In genomic region chr5:130314926-130315325, GRCm38 (mm10) we compare ENCODE assay signal across 18 mouse cellular contexts. TPM values are rescaled to one million over a fixed set of nuclear protein-coding genes. Genes with fewer than 3 reads are reported as not detected.
DNase-seq lines count a peak whose midpoint lies in the region; ATAC-seq and TF ChIP-seq lines count a peak whose summit lies in the region.
"Had no signal": no experiment of that assay in that cellular context is flagged by ENCODE, and none has a peak within 500 bp of the region (broad histone marks: within the 10 kb centered on the region; RNA-seq: fewer than 3 reads in every experiment).

No protein-coding gene starts in this region.

- POLR2A ChIA-PET in Patski (lab: Charles Lee), result no interaction called here

- no peak overlapping the region for H3K9ac ChIP-seq in liver, postnatal 0 days (replicated peaks)
- H3K9ac ChIP-seq in liver, embryonic 12.5 days, result no peak overlapping the region
- H3K9ac ChIP-seq in stomach, postnatal 0 days (ENCODE audit: low read length), result no peak overlapping the region
- H3K9ac ChIP-seq in heart, embryonic 12.5 days, result no peak overlapping the region
- H3K9ac ChIP-seq: limb, embryonic 15.5 days had no signal

- H3K4me1 ChIP-seq in cerebellum, adult 2 months (ENCODE audit: control insufficient read depth, insufficient read depth, low read length), result no peaks in the 10 kb centered on the region
- H3K4me1 ChIP-seq in liver, postnatal 0 days (ENCODE audit: insufficient read depth), result no peaks in the 10 kb centered on the region
- H3K4me1 ChIP-seq in liver, embryonic 12.5 days, result no peaks in the 10 kb centered on the region
- H3K4me1 ChIP-seq in stomach, postnatal 0 days (replicated peaks; ENCODE audit: control insufficient read depth, insufficient read depth), result no peaks in the 10 kb centered on the region
- H3K4me1 ChIP-seq in heart, embryonic 12.5 days (replicated peaks), result no peaks in the 10 kb centered on the region
- H3K4me1 ChIP-seq: hindbrain, embryonic 10.5 days; limb, embryonic 15.5 days had no signal

- no peak for TF ChIP-seq POLR2A in cerebellum, adult 2 months (IDR thresholded peaks at IDR 0.05; ENCODE audit: borderline replicate concordance, insufficient read depth, low read length)

- no peak for ATAC-seq in liver, postnatal 0 days
- ATAC-seq in liver, embryonic 12.5 days, result no peak
- no peak for ATAC-seq in Patski
- ATAC-seq in stomach, postnatal 0 days (ENCODE audit: low FRiP score, low TSS enrichment), result no peak
- ATAC-seq in heart, embryonic 12.5 days (ENCODE audit: insufficient number of reproducible peaks, low FRiP score), result no peak
- ATAC-seq: activated CD4-positive, CD25-positive, alpha-beta regulatory T cell, adult 4 months; forebrain, embryonic 14.5 days had no signal

- TF ChIP-seq EP300 in liver, postnatal 0 days (IDR thresholded peaks at IDR 0.05; ENCODE audit: low read depth), result no peak
- TF ChIP-seq EP300 in stomach, postnatal 0 days (optimal IDR thresholded peaks at IDR 0.05), result no peak

- DNase-seq in cerebellum, adult 2 months, result no peak
- no peak for DNase-seq in cerebellum, adult 9-10 months
- no peak for DNase-seq in liver, postnatal 0 days
- no peak for DNase-seq in Patski (ENCODE audit: low read depth, low spot score)
- no peak for DNase-seq in stomach, postnatal 0 days (ENCODE audit: low spot score)
- no peak for DNase-seq in yolk sac, embryonic 10.5 days (ENCODE audit: low spot score)
- DNase-seq: cerebellum, adult 11 months; kidney, adult 18-20 months; kidney, postnatal 4 days had no signal

- no peaks in the 10 kb centered on the region for H3K27me3 ChIP-seq in cerebellum, adult 2 months (ENCODE audit: control insufficient read depth, insufficient read depth, low read length)
- no peaks in the 10 kb centered on the region for H3K27me3 ChIP-seq in liver, postnatal 0 days (ENCODE audit: insufficient read depth, low read length)
- H3K27me3 ChIP-seq in liver, embryonic 12.5 days (replicated peaks), result no peaks in the 10 kb centered on the region
- H3K27me3 ChIP-seq in Patski, result no peaks in the 10 kb centered on the region
- H3K27me3 ChIP-seq in stomach, postnatal 0 days (ENCODE audit: control insufficient read depth, insufficient read depth, low read length), result no peaks in the 10 kb centered on the region
- no peaks in the 10 kb centered on the region for H3K27me3 ChIP-seq in heart, embryonic 12.5 days (replicated peaks)
- H3K27me3 ChIP-seq: limb, embryonic 15.5 days had no signal

- no peak overlapping the region for H3K4me3 ChIP-seq in cerebellum, adult 2 months (replicated peaks; ENCODE audit: insufficient read depth, low read depth, low read length)
- H3K4me3 ChIP-seq in liver, postnatal 0 days (ENCODE audit: low read depth, low read length), result no peak overlapping the region
- no peak overlapping the region for H3K4me3 ChIP-seq in liver, embryonic 12.5 days
- H3K4me3 ChIP-seq in stomach, postnatal 0 days (ENCODE audit: low read depth, low read length), result no peak overlapping the region
- no peak overlapping the region for H3K4me3 ChIP-seq in heart, embryonic 12.5 days
- H3K4me3 ChIP-seq: hindbrain, embryonic 10.5 days; limb, embryonic 15.5 days had no signal

- TF ChIP-seq CTCF in cerebellum, adult 2 months (IDR thresholded peaks at IDR 0.05; ENCODE audit: borderline replicate concordance, insufficient read depth, low read depth, low read length), result peak; percentile 26; the same call in 1 of the 2 replicates
- TF ChIP-seq CTCF in liver, postnatal 0 days (IDR thresholded peaks at IDR 0.05; ENCODE audit: low read depth), result peak; percentile 27; the same call in 1 of the 2 replicates
- peak; percentile 66 for TF ChIP-seq CTCF in Patski (IDR thresholded peaks at IDR 0.05)
- TF ChIP-seq CTCF in stomach, postnatal 0 days (IDR thresholded peaks at IDR 0.05; ENCODE audit: low read depth), result peak; percentile 27; the same call in 1 of the 2 replicates

- 0 out of 2 replicates have a peak, but pooled peaks cover 3% of the 10 kb centered on the region for H3K36me3 ChIP-seq in liver, postnatal 0 days (replicated peaks; ENCODE audit: insufficient read depth, low read length)
- peaks cover 62% of the 10 kb centered on the region for H3K36me3 ChIP-seq in liver, embryonic 12.5 days
- H3K36me3 ChIP-seq in stomach, postnatal 0 days (ENCODE audit: control insufficient read depth, insufficient read depth, low read length), result 0 out of 2 replicates have a peak, but pooled peaks cover 4% of the 10 kb centered on the region
- H3K36me3 ChIP-seq in heart, embryonic 12.5 days, result peaks cover 31% of the 10 kb centered on the region

- WGBS in cerebellum, adult 2 months, result 99% methylated on average over 3 of the region's 3 CpGs
- 81% methylated on average over 3 of the region's 3 CpGs for WGBS in liver, postnatal 0 days (ENCODE audit: insufficient replicate concordance)
- WGBS in liver, embryonic 12.5 days (ENCODE audit: insufficient replicate concordance), result 82% methylated on average over 3 of the region's 3 CpGs
- 93% methylated on average over 3 of the region's 3 CpGs for WGBS in stomach, postnatal 0 days
- 94% methylated on average over 3 of the region's 3 CpGs for WGBS in heart, embryonic 12.5 days

- no peak overlapping the region for H3K27ac ChIP-seq in cerebellum, adult 2 months (ENCODE audit: insufficient read depth, low read length)
- H3K27ac ChIP-seq in liver, postnatal 0 days (ENCODE audit: low read depth), result no peak overlapping the region
- H3K27ac ChIP-seq in liver, embryonic 12.5 days, result no peak overlapping the region
- no peak overlapping the region for H3K27ac ChIP-seq in stomach, postnatal 0 days (replicated peaks)
- no peak overlapping the region for H3K27ac ChIP-seq in heart, embryonic 12.5 days (ENCODE audit: poor library complexity, severe bottlenecking)
- H3K27ac ChIP-seq: hindbrain, embryonic 10.5 days; limb, embryonic 15.5 days had no signal

- no peak overlapping the region for H3K4me2 ChIP-seq in liver, postnatal 0 days (ENCODE audit: low read depth, low read length)
- H3K4me2 ChIP-seq in liver, embryonic 12.5 days, result no peak overlapping the region
- no peak overlapping the region for H3K4me2 ChIP-seq in stomach, postnatal 0 days (replicated peaks; ENCODE audit: low read depth)
- H3K4me2 ChIP-seq in heart, embryonic 12.5 days, result no peak overlapping the region
- H3K4me2 ChIP-seq: heart, embryonic 11.5 days; limb, embryonic 15.5 days; midbrain, embryonic 11.5 days had no signal

- in situ Hi-C loops in Patski (cut with MboI; ENCODE audit: low pct_unique_long_range_greater_than_20kb), result loop anchor here (25.0 kb wide), 1 partner anchor 1122 kb away; no protein-coding TSS in a partner anchor

- H3K9me3 ChIP-seq in liver, postnatal 0 days (ENCODE audit: low read length), result no peaks in the 10 kb centered on the region
- no peaks in the 10 kb centered on the region for H3K9me3 ChIP-seq in liver, embryonic 12.5 days (replicated peaks)
- H3K9me3 ChIP-seq in stomach, postnatal 0 days (ENCODE audit: control insufficient read depth, low read length), result no peaks in the 10 kb centered on the region
- no peaks in the 10 kb centered on the region for H3K9me3 ChIP-seq in heart, embryonic 12.5 days (replicated peaks)
- H3K9me3 ChIP-seq: hindbrain, embryonic 10.5 days; limb, embryonic 15.5 days had no signal

- CTCF ChIA-PET in Patski (lab: Charles Lee), result no interaction called here

RNA-seq across cellular contexts. Expression of gene Caln1, which starts 54.3 kb away (rescaled TPM):
- polyA plus RNA-seq in cerebellum, adult 2 months (2012; rRNA removed), result 123 and 141 TPM in 2 replicates
- 3.0 and 3.2 TPM in 2 replicates for polyA plus RNA-seq in liver, postnatal 0 days (2015; fragmentation: Nextera tagmentation; extraction: Ambion mirVana)
- polyA plus RNA-seq in liver, embryonic 12.5 days (2016; fragmentation: Nextera tagmentation; extraction: Ambion mirVana), result 0.10 TPM in 1 of 2 replicates, not detected in the other
- not detected for polyA plus RNA-seq in Patski (2021)
- polyA plus RNA-seq in stomach, postnatal 0 days (2015; fragmentation: Nextera tagmentation; extraction: Ambion mirVana), result 0.11 and 0.25 TPM in 2 replicates
- polyA plus RNA-seq in heart, embryonic 12.5 days (2016; fragmentation: Nextera tagmentation; extraction: Ambion mirVana), result 0.03 TPM in 1 of 2 replicates, not detected in the other
- polyA plus RNA-seq: activated CD4-positive, CD25-positive, alpha-beta regulatory T cell, adult 4 months; thymus, postnatal 0 days had no signal

RNA-seq across cellular contexts. Expression of gene Tyw1, which starts 59.5 kb away (rescaled TPM):
- 17.8 and 17.9 TPM in 2 replicates for polyA plus RNA-seq in cerebellum, adult 2 months (2012; rRNA removed)
- 8.4 and 10.9 TPM in 2 replicates for polyA plus RNA-seq in liver, postnatal 0 days (2015; fragmentation: Nextera tagmentation; extraction: Ambion mirVana)
- polyA plus RNA-seq in liver, embryonic 12.5 days (2016; fragmentation: Nextera tagmentation; extraction: Ambion mirVana), result 21.2 and 21.6 TPM in 2 replicates
- polyA plus RNA-seq in Patski (2021), result 34.0 TPM
- 12.6 and 13.8 TPM in 2 replicates for polyA plus RNA-seq in stomach, postnatal 0 days (2015; fragmentation: Nextera tagmentation; extraction: Ambion mirVana)
- 17.7 and 18.9 TPM in 2 replicates for polyA plus RNA-seq in heart, embryonic 12.5 days (2016; fragmentation: Nextera tagmentation; extraction: Ambion mirVana)

RNA-seq across cellular contexts. Expression of gene Sbds, which starts 59.6 kb away (rescaled TPM):
- polyA plus RNA-seq in cerebellum, adult 2 months (2012; rRNA removed), result 92.5 and 95.5 TPM in 2 replicates
- 44.0 and 44.8 TPM in 2 replicates for polyA plus RNA-seq in liver, postnatal 0 days (2015; fragmentation: Nextera tagmentation; extraction: Ambion mirVana)
- polyA plus RNA-seq in liver, embryonic 12.5 days (2016; fragmentation: Nextera tagmentation; extraction: Ambion mirVana), result 64.5 and 68.1 TPM in 2 replicates
- polyA plus RNA-seq in Patski (2021), result 93.7 TPM
- 72.0 and 76.2 TPM in 2 replicates for polyA plus RNA-seq in stomach, postnatal 0 days (2015; fragmentation: Nextera tagmentation; extraction: Ambion mirVana)
- polyA plus RNA-seq in heart, embryonic 12.5 days (2016; fragmentation: Nextera tagmentation; extraction: Ambion mirVana), result 62.8 and 65.3 TPM in 2 replicates

Comparison
In these comparisons a context has a peak if more than half of its experiments do, and no peak if none do; other contexts are left out.
1. RNA of gene Caln1, which starts 54.3 kb away (polyA plus RNA-seq): 123 to 141 TPM in cerebellum, adult 2 months; 3.0 to 3.2 TPM in liver, postnatal 0 days, 0.11 to 0.25 TPM in stomach, postnatal 0 days, 0.03 TPM in heart, embryonic 12.5 days, 0.10 TPM in liver, embryonic 12.5 days and not detected in Patski (single experiment); every median in the first group is over 10 times any median in the second.
2. Peak in every context shown above with its lines, with median percentiles within 50 percentile points of each other: CTCF ChIP-seq.